Mouse (Mus musculus): ENCODE results near the gene Tbc1d2.
A peak's percentile ranks its signal among the peaks of the same experiment; 100 is the strongest.
"Not testable (repeated sequence)": the region's sequence is repeated elsewhere in the genome, so short reads cannot be mapped to it uniquely, and the experiment has no call there.

Tbc1d2 gene

DNA sequence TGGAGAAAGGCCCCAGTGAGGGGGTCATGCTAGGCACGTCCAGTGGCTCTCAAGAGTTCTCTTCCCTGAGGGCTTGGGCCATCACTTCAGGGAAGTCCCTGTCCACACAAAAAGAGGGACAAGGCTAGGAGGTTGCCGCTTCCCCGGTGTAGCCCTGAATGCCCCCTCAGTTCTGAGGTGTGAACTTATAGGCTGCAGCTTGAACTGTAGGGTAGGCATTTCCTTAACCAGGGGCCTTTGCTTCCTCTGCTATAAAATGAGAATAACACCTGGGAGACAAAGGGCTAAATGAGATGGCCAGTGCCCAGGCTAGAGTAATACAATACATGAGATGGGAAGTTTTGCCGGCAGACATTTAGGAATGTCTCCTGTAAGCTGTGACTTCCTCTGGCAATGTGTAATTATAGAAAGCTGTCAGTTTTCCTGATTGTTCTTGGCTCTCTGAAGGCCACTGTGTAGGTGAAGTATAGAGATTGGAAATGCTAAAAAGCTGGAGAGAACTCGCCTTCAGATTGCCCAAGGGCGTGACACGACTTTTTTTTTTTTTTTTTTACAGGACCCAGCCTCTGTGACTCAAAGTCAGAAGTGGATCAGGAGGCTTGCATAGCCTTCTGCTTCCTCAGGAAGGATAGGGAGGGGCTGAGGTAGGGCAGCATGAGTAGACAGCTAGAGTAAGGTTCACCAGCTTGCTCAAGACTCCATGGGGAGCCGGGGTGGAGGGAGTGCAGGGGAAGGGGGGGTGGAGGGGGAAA lies 6.9 kb downstream of the Tbc1d2 start:
- DNase-seq (ENCODE audit: low spot score): no peak

DNA sequence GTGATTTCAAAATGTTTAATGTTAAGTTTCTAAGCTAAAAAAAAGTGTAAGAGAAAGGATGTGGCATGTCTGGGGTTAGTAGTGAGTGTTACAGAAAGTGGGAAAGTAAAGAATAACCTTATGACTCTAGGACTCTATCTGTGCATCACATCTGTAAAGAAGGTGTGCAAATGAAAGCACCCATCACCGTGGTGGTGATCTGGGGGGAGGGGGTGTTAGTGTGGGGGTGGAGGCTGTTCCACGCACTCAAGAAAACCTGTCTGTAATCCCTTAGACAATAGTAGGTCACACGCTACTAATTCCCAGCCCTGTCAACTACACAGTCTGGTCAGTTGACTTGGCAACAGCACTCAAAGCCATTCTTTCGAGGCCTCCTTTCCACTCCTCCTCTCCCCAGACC lies 8.7 kb downstream of the Tbc1d2 start:
- no peak for DNase-seq (ENCODE audit: low spot score)

DNA sequence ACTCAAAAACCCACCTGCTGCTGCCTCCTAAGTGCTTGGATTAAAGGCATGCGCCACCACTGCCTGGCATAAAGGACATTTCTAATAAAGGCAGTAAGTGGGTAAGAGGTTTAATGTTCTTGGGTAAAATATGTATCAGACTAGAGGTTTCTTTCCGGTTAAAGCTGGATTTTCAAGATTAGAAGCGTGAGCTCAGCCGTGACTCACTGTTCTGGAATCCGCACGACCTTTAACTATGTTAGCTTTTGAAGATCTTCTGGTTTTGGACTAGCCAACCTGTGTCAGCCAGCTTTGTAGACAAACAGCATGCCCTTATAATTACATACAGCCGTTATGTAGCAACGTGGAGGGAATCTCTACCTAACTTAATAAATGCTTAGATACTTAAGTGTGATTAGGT lies 10.1 kb downstream of the Tbc1d2 start:
- DNase-seq (ENCODE audit: low spot score): no peak

DNA sequence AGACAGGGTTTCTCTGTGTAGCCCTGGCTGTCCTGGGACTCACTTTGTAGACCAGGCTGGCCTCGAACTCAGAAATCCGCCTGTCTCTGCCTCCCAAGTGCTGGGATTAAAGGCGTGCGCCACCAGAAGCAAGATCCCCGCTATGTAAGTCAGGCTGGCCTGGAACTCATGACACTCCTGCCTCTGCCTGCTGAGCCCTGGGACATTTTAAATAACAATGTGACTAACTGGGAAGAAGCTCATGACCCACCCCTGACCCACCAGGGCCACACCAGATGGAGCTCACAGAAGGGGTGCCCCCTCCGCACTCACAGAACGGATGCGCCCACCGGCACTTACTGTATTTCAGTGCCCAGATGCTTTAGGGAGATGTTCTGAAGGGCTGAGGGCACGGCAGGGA lies 12.8 kb downstream of the Tbc1d2 start:
- not testable (repeated sequence) for DNase-seq (ENCODE audit: low spot score)

DNA sequence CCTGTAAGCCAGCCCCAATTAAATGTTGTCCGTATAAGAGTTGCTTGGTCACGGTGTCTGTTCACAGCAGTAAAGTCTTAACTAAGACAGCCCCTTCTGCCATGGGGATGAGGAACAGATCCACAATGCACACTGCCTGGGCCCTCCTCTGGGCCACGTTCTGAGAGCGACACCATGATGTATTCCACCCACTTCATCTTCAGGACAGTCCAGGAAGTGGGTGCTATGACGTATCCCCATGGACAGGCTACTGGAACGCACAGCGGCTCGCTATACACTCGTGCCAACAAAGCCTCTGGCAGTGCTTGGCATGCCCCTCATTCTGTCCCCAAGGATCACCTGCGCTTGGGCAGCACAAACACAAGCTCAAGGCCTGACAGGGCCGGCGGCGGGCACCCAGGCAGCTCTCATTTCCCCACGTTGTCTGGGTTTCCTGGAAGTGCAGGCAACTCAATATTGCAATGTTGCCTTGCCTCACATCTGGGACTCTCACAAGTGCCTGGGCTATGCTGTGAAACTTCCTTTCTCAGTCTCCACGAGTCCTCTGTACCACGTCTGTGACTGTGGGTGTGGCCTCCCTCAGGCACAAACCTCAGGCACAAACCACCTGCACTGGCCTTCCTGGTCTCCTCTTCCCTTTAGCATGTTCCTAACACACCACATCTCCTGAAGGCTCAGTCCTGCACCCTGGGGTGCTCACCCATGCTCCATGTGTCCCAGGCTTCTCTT lies 14.1 kb downstream of the Tbc1d2 start:
- no peak for DNase-seq (ENCODE audit: low spot score)

DNA sequence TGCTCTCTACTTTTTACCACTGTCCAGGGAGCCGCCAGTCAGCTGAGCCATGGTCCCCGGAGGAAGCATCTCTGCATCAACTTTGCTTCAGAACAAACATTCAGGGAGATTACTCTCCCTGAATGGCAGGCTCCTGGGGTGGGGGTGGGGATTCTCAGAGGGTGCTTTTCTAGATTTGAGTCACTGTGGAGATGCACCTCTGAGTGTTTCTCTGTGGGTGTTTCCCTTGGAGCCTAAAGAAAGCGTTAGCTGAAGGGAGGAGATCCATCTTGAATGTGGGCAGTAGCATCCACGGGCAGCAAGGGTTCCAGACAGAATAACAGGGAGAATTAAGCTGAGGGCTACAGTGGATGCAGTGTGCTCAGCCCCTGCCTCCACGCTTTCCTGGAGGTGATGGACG lies 15.1 kb downstream of the Tbc1d2 start:
- no peak for DNase-seq (ENCODE audit: low spot score)

DNA sequence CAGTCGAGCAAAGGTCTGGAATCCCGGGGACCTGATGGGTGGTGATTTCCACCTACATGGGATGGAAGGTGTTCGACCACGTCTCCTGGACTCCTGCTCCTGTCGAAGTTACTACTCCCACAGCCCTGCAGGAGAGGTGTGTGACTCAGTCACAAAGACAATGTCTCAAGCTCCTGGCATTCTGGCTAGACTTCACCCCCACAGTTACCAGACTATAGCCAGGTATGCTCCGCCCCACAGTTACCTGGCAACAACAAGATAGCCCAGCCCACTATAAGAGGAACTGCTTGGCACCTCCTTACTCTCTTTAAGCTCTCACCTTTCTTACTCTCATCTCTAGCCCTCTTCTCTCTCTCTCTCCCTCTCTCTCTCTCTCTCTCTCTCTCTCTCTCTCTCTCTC lies 16.4 kb downstream of the Tbc1d2 start:
- DNase-seq (ENCODE audit: low spot score): not testable (repeated sequence)

DNA sequence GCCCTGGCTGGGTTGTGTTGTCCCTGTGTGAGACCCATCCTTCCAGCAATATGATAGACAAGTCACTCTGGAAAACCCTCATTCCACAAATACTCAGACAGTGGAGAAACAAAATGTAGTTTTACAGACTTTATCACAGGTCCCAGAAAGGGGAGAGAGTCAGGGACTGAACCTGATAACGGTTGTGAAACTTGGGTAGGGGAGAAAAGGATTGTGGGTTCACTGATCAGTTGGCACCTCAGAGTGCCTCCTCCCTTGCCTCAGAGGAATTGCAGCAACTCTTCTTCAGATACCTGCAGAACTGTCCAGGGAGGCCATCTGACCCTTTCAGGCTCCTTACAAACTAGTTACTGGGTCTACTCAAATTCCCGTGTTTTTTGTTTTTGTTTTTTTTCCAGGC lies 17.5 kb downstream of the Tbc1d2 start:
- no peak for DNase-seq (ENCODE audit: low spot score)

DNA sequence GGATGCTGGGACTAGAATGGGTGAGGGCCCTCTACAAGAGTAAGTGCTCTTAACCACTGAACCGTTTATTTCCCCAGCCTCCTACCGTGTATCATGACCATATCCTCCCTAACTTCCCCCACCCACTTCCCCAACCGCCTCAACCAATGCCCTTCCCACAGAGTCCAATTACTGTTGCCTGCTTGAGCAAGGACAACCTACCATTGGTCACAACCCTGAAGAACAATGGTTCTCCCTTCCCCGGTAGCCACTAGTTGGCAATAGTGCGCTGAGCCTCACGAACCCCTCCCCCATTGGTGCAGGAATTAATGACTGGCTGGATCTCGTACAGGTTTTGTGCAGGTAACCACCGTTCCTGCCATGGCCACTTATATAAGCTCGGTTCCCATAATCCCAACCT lies 19.6 kb downstream of the Tbc1d2 start:
- DNase-seq (ENCODE audit: low spot score): no peak

DNA sequence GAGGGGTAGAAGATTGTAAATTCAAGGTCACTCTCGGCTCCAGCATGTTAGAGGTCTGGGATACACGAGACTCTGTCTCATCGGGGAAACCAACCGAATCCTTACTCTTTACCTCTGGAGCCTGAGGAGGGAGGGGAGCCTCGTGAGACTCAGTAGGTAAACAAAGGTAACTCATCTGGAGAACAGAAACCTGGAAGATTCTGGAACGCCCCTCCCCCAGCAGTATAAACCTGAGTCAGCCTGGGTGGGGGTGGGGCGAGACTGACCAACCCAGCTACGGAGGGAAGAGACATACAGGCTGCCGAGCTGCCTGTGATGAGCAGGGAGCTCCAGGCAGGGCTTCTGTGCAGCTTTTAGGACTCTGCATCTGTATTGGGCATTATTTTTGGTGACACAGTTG lies 21.1 kb downstream of the Tbc1d2 start:
- no peak for DNase-seq (ENCODE audit: low spot score)

DNA sequence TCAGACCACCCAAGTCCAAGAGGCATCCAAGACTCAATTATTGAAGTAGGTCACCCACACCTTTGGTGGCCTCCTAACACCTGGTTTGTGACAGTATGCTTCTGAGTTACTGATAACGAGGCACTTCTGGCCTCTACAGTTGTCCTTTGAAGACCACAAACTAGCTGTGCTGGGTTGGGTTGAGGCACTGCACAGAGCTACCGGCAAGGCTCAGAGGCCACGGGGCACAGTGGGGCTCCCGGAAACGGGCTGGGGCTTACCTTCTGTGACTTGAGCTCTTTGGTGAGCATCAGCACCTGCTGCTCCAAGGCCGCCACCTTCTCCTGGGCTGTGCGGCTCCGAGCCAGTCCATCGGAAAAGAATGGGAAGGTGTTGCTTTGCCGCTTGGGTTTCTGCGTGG lies 21.9 kb downstream of the Tbc1d2 start:
- no peak for DNase-seq (ENCODE audit: low spot score)

DNA sequence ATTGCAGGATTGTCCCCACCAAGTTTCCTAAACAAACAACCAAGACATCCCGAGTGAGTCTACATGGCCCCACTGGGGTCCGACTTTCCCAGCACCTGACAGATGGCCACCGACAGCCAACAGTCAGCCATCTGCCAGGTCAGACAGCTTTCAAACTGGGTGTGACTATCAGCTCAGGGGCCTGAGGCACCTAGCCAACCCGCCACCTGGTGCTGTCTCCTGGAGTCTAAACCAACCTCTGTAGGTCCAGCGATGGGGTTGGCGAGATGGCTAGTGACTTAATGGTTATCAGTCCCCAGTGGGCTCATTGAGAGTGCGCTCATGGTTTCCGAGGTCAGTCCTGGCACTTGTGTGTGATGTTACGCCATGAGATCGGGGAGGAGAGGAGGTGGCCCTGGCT lies 24.9 kb downstream of the Tbc1d2 start:
- no peak for DNase-seq (ENCODE audit: low spot score)

DNA sequence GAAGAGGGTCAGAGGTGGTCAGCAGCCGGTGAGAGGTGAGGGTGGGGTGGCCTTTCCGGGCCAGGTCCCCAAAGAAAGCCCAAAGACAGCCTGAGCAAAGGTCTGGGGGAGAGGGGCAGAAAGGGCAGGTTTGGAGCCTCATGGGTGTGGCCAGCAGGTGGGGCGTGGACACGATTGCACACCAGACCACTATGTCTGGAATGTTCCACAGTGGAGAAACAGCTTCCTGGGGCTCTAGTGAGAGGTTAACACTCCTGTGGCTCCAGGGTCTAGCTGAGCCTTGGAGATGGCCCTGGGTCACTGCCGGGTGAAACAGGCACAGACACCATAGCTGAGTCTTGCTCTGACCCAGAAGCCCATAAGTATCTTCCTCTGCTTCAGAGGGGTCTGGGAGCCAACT lies 27.0 kb downstream of the Tbc1d2 start:
- no peak for DNase-seq (ENCODE audit: low spot score)

DNA sequence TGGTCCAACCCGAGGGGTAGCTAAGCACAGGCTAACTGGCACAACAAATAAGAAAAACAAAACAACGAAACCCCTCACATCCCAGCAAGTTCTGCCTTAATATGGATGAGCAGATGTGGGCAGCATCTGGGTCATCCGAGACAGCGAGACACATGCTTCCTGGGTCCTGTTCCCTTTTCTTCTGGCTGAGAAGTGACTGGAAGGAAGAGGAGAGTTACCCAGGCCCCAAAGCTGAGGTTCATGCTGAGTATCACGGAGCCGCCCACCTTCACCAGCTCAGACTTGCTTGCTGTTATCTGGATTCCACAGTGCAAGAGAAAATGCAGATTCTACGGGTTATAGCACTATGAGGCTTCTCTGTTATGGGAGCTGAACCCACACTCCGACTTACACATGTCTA lies 29.1 kb downstream of the Tbc1d2 start:
- no peak for DNase-seq (ENCODE audit: low spot score)

DNA sequence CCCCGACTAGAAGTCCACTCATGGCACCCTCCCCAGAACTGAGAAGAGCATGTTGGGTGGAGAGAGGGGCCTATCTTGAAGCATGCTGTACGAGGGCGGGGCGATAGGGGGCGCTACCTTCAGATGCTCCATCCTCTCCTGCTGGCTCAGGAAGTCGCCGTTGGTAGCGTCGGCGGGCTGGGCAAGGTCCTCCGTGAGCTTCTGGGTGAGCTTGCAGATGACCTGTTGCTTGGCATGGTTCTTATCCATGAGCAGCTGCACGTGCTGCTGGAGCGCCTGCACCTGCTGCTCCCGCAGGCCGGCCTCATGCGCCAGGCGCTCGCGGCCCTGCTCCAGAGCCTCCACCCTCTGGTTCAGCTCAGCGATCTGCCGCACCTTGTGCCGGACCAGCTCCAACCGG lies 29.7 kb downstream of the Tbc1d2 start:
- no peak for DNase-seq (ENCODE audit: low spot score)

DNA sequence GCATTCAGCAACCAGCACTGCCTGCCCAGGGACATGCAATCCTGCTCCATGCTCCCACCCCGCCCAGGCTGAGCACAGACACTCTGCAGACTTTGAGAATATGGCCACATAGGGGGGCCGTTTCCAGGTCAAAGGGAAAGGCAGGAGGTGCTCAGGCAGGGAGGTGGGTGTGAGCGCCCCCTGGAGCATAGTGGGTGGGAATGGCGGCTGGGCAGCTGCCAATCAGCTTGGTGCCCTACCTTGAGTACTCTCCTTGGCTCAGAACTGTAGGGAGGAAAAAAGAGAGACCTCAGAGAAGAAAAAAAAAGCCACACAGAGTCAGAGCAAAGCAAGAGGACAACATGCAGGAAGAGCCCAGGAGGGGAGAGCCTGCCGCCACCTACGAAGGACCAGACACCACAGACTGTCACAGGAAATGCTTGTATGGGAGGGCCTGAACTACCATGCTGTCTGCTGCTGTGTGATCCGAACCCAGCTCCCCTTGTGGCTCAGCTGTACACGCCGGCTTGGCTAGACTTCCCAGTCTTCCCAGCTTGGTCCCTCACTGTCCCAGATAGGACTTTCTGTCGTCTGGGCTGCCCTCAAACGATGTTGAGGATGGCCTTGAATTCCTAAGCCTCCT lies 31.7 kb downstream of the Tbc1d2 start:
- DNase-seq (ENCODE audit: low spot score): no peak

DNA sequence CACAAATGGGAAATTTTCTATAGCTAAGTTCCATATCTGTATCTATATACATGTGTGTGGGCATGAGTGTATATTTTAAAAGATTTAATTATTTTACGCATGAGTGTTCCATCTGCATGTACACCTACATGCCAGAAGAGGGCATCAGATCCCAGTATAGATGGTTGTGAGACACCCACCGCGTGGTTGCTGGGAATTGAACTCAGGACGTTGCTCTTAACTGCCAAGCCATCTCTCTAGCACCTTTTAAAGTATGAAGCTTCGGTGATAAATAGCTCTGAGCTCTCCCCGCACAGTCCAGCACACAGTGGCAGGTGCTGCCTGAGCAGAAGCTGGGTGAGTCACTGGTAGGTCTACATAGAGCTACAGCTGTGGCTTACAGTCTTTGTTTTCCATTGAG lies 32.6 kb downstream of the Tbc1d2 start:
- DNase-seq (ENCODE audit: low spot score): no peak

DNA sequence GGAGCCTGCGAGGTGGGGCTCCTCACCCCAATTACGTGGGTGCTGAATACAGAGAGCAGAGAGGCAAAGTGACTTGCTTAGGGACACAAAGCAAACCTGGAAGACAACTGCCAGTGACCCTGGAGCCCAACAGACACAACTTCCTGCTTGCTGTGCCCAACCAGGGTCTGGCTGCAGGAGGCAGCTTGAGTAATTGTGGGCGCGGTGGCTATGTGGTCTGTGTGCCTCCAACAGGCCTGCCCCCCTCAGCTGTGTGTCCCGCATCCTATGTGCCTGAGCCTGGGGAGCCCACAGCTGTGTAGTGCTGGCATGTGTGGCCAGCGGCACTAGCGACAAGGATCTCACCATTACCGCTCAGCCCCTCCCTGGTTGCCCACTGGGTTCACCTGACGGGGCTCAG lies 35.4 kb downstream of the Tbc1d2 start:
- DNase-seq (ENCODE audit: low spot score): no peak

DNA sequence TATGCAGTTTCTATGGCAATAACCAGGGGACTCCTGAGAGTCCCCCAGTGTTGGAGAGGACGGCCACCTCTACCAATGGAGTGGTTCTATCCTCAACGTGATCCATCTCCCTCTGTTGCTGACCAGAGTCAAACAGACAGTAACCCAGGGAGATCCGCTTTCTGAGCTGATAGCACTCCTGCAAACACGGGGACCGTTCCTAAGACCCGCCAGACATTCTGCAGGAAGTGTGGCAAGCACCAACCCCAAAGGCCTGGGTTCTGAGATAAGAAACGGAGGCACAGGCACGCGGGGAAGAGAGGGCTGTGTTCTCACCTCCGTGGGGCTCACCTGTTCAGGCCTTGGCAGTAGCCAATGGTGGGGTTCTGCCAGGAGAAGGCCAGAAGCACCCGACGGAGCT lies 36.4 kb downstream of the Tbc1d2 start:
- no peak for DNase-seq (ENCODE audit: low spot score)

DNA sequence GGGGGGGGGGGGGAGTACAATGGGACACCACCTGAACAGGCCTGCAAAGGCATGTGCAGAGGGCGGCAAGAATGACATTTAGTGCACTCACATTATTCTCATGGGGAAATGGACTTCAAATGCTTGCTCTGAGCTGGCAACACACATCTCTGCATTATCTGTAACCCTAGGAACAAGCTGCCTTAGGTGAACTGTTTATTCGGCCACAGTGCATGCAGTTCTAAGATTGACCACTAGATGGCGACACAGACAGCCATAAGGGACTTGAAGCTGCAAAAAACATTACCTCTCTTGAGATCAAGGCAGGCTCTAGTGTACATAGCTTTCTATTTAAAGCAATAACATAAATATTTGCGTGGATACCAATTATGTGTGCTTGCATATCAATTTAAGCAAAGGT lies 38.8 kb downstream of the Tbc1d2 start:
- peak; percentile 82 for DNase-seq (ENCODE audit: low spot score)

DNA sequence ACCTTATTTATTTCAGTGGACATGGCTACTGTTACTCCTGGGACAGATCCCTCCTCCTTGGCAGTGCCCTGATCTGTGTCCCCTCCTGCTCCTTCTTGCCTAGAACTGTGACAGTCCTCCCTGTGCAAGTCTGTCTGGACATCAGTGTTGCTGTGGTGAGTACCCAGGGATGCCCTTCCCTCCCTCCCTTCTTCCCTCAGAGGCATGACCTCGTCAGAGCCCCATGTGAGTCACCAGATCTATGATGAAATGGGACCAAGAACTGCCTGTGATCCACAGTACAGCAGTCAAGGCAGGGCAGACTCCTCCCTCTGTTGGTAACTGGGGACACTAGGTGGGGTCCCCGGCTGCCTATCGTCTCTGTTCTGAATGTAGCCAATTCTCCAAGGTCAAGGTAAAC lies 42.4 kb downstream of the Tbc1d2 start:
- no peak for DNase-seq (ENCODE audit: low spot score)

DNA sequence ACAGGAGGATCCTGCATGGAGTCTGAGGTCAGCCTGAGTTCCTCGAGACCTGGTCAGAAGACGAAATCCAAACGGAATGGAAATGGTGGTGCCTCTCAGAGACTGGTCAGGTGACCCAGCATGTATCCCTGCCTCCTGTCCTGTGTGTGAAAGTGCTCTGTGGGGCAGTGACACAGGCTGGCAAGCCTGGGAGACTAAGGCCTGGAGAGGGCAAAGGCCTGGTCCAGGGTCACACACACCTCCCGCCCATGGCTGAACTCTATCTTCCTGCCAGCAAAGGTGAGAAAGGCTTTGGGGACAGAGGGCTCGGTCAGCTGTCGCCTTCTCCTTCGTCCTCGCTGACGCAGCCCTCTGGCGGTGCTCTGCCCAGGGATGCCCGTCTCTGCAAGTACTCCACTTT lies 44.6 kb downstream of the Tbc1d2 start:
- no peak for DNase-seq (ENCODE audit: low spot score)

DNA sequence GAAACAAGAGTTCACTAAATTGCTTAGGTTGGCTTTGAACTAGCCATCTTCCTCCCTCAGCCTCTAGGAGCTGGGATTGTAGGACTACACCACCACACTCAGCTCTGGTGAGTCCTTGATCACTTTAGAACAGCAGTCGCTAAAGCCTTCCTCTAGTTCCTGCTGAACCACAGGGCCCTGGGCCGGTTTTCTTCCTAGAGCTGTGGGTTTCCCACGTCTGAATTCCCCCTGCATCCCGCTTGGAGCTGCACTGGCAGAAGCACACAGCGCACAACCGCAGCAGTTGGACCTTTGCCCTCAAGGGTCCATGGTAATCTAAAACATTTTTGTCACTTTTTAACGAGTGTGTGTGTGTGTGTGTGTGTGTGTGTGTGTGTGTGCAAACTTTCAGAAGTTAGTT lies 47.3 kb downstream of the Tbc1d2 start:
- DNase-seq (ENCODE audit: low spot score): no peak

All from urinary bladder, postnatal 25 days (tissue).